Mouse (Mus musculus) midbrain, embryonic 11.5 days (tissue): ENCODE measurements at regions not wholly inside any gene's neighbourhood (a gene's known extent, or its start where the extent isn't known, plus 50 kb on each side); places are given as distances from the start of the nearest gene placed in this dataset.

ENCODE experiments used
- ATAC-seq: fragments of 200-750 bp; cut with Nextera tagmentation; 2 replicates; pipeline ENCODE4 v1.8.0; 2017; ENCODE audit warnings: moderate TSS enrichment, moderate library complexity; ENCODE audit not compliant: low FRiP score
- DNase-seq: peaks from one replicate; pipeline ENCODE4 v3.0.0; 2015; ENCODE audit warnings: low spot score; ENCODE audit errors: missing footprints
- H3K27ac ChIP-seq: fragments of 300-500 bp; sonication (generic); 2 replicates; pipeline ENCODE4 v1.5.1; 2014; ENCODE audit warnings: low read depth, low read length
- H3K27me3 ChIP-seq: fragments of 300-500 bp; sonication (generic); 2 replicates; pipeline ENCODE4 v1.6.1; 2014; ENCODE audit warnings: mild to moderate bottlenecking, low read length, moderate library complexity, mixed read lengths; ENCODE audit not compliant: control insufficient read depth, insufficient read depth
- H3K36me3 ChIP-seq: fragments of 300-500 bp; sonication (generic); 2 replicates; pipeline ENCODE4 v1.6.1; 2014; ENCODE audit warnings: mild to moderate bottlenecking, low read length, moderate library complexity, mixed read lengths; ENCODE audit not compliant: control insufficient read depth, insufficient read depth
- H3K4me1 ChIP-seq: fragments of 300-500 bp; sonication (generic); 2 replicates; pipeline ENCODE4 v1.6.1; 2014; ENCODE audit warnings: low read length; ENCODE audit not compliant: control insufficient read depth, insufficient read depth
- H3K4me2 ChIP-seq: fragments of 300-500 bp; sonication (generic); 2 replicates; pipeline ENCODE4 v1.6.1; 2014; ENCODE audit warnings: mild to moderate bottlenecking, moderate library complexity
- H3K4me3 ChIP-seq: fragments of 300-500 bp; sonication (generic); 2 replicates; pipeline ENCODE4 v1.5.1; 2014; ENCODE audit warnings: low read depth, low read length
- H3K9ac ChIP-seq: fragments of 300-500 bp; sonication (generic); 2 replicates; pipeline ENCODE4 v1.6.1; 2014; ENCODE audit warnings: low read length
- H3K9me3 ChIP-seq: fragments of 300-500 bp; sonication (generic); 2 replicates; pipeline ENCODE4 v1.6.1; 2016; ENCODE audit warnings: low read length; ENCODE audit not compliant: control insufficient read depth
- WGBS: fragments of 180-500 bp; shearing (Covaris S2); extraction: QIAGEN DNeasy Blood & Tissue Kit; methylation state at CpG from one replicate; pipeline ENCODE4 v1.1.7; 2014; 5-methylcytosine and 5-hydroxymethylcytosine counted together

GRCm38 (mm10) chr13:111984081-111984574, 175.3 kb upstream of the Map3k1 start:
- Histone ChIP-seq H3K9ac (no peak overlapping the region), H3K27ac (no peak overlapping the region), H3K27me3 (no peaks in the 10 kb centered on the region), H3K4me1 (no peaks in the 10 kb centered on the region; the same call in 1 of the 2 replicates), H3K9me3 (no peaks in the 10 kb centered on the region), H3K36me3 (no peaks in the 10 kb centered on the region), H3K4me3 (no peak overlapping the region), H3K4me2 (no peak overlapping the region)
- no peak for ATAC-seq
- 85% methylated on average over 10 of the region's 10 CpGs for WGBS
- no peak for DNase-seq

- Histone ChIP-seq H3K4me1 (no peaks in the 10 kb centered on the region), H3K4me2 (no peak overlapping the region), H3K36me3 (no peaks in the 10 kb centered on the region), H3K4me3 (no peak overlapping the region), H3K27me3 (no peaks in the 10 kb centered on the region), H3K9me3 (no peaks in the 10 kb centered on the region), H3K9ac (no peak overlapping the region), H3K27ac (no peak overlapping the region)
- ATAC-seq: no peak
- WGBS: 89% methylated on average over 5 of the region's 5 CpGs
- no peak for DNase-seq
These were observed 176.6 kb upstream of the Map3k1 start for GRCm38 (mm10) chr13:111985406-111985805.

GRCm38 (mm10) chr13:111986681-111987080, 177.9 kb upstream of the Map3k1 start:
- no peaks in the 10 kb centered on the region for H3K9me3 ChIP-seq
- no peak for ATAC-seq
- no peak for DNase-seq
- no peaks in the 10 kb centered on the region for H3K27me3 ChIP-seq
- no peak overlapping the region for H3K4me2 ChIP-seq
- H3K9ac ChIP-seq: no peak overlapping the region
- H3K27ac ChIP-seq: no peak overlapping the region
- no peaks in the 10 kb centered on the region for H3K36me3 ChIP-seq
- WGBS: 90% methylated on average over 15 of the region's 15 CpGs
- H3K4me3 ChIP-seq: no peak overlapping the region
- 0 out of 2 replicates have a peak, but pooled peaks cover 2% of the 10 kb centered on the region for H3K4me1 ChIP-seq

GRCm38 (mm10) chr13:111987420-111987819, 178.6 kb upstream of the Map3k1 start:
- Histone ChIP-seq H3K27ac (no peak overlapping the region), H3K27me3 (no peaks in the 10 kb centered on the region)
- 90% methylated on average over 3 of the region's 3 CpGs for WGBS

GRCm38 (mm10) chr13:111990913-111991534, 182.2 kb upstream of the Map3k1 start:
- no peak for ATAC-seq
- Histone ChIP-seq H3K4me2 (no peak overlapping the region), H3K4me1 (0 out of 2 replicates have a peak, but pooled peaks cover 2% of the 10 kb centered on the region), H3K9me3 (no peaks in the 10 kb centered on the region), H3K9ac (no peak overlapping the region), H3K36me3 (no peaks in the 10 kb centered on the region), H3K27ac (no peak overlapping the region), H3K27me3 (no peaks in the 10 kb centered on the region), H3K4me3 (no peak overlapping the region)
- WGBS: 37% methylated on average over 11 of the region's 11 CpGs
- DNase-seq: no peak

More at GRCm38 (mm10) chr13:111987420-111987819, 178.6 kb upstream of the Map3k1 start:
- no peaks in the 10 kb centered on the region for H3K9me3 ChIP-seq
- 0 out of 2 replicates have a peak, but pooled peaks cover 2% of the 10 kb centered on the region for H3K4me1 ChIP-seq
- no peak overlapping the region for H3K4me2 ChIP-seq
- DNase-seq (no peak), ATAC-seq (no peak)
- H3K9ac ChIP-seq: no peak overlapping the region
- H3K36me3 ChIP-seq: no peaks in the 10 kb centered on the region
- no peak overlapping the region for H3K4me3 ChIP-seq

GRCm38 (mm10) chr13:111992075-111992847, 183.5 kb upstream of the Map3k1 start:
- Histone ChIP-seq H3K27ac (no peak overlapping the region), H3K9ac (no peak overlapping the region), H3K36me3 (no peaks in the 10 kb centered on the region), H3K4me3 (no peak overlapping the region), H3K4me2 (no peak overlapping the region), H3K4me1 (0 out of 2 replicates have a peak, but pooled peaks cover 2% of the 10 kb centered on the region), H3K9me3 (no peaks in the 10 kb centered on the region), H3K27me3 (no peaks in the 10 kb centered on the region)
- 83% methylated on average over 9 of the region's 9 CpGs for WGBS
- DNase-seq (no peak), ATAC-seq (no peak)

- ATAC-seq: no peak
- H3K27me3 ChIP-seq: no peaks in the 10 kb centered on the region
- H3K9ac ChIP-seq: no peak overlapping the region
- H3K4me2 ChIP-seq: no peak overlapping the region
- no peaks in the 10 kb centered on the region for H3K9me3 ChIP-seq
- DNase-seq: no peak
- H3K4me3 ChIP-seq: no peak overlapping the region
- H3K36me3 ChIP-seq: no peaks in the 10 kb centered on the region
- 88% methylated on average over 5 of the region's 5 CpGs for WGBS
- H3K27ac ChIP-seq: no peak overlapping the region
- 0 out of 2 replicates have a peak, but pooled peaks cover 2% of the 10 kb centered on the region for H3K4me1 ChIP-seq
These were observed 186.2 kb upstream of the Map3k1 start for GRCm38 (mm10) chr13:111994862-111995490.

GRCm38 (mm10) chr13:111995716-111996115, 186.9 kb upstream of the Map3k1 start:
- no peak overlapping the region for H3K4me2 ChIP-seq
- H3K9me3 ChIP-seq: no peaks in the 10 kb centered on the region
- no peak overlapping the region for H3K27ac ChIP-seq
- no peaks in the 10 kb centered on the region for H3K27me3 ChIP-seq
- no peaks in the 10 kb centered on the region for H3K36me3 ChIP-seq
- WGBS: 80% methylated on average over 6 of the region's 6 CpGs
- DNase-seq (no peak), ATAC-seq (no peak)
- peaks cover 4% of the 10 kb centered on the region for H3K4me1 ChIP-seq
- H3K4me3 ChIP-seq: no peak overlapping the region
- no peak overlapping the region for H3K9ac ChIP-seq

- ATAC-seq (no peak), DNase-seq (no peak)
- H3K4me1 ChIP-seq: peaks cover 6% of the 10 kb centered on the region
- no peaks in the 10 kb centered on the region for H3K36me3 ChIP-seq
- H3K27me3 ChIP-seq: no peaks in the 10 kb centered on the region
- H3K9ac ChIP-seq: no peak overlapping the region
- no peak overlapping the region for H3K27ac ChIP-seq
- no peaks in the 10 kb centered on the region for H3K9me3 ChIP-seq
- no peak overlapping the region for H3K4me2 ChIP-seq
- 66% methylated on average over 11 of the region's 11 CpGs for whole genome bisulfite sequencing
- H3K4me3 ChIP-seq: no peak overlapping the region
These were observed 188.1 kb upstream of the Map3k1 start for GRCm38 (mm10) chr13:111996910-111997309.
